Mouse (Mus musculus) MEL (cell line): ENCODE data around the gene Tpsb2.

Experiments
- CTCF ChIP-seq, 3 experiments: IDR thresholded peaks in 2 of 3; conservative IDR thresholded peaks in 1 of 3; 2 replicates each; pipeline ENCODE4 v1.5.1; 2011 to 2012; ENCODE audit warnings: low read length in 3 of 3, low read depth in 2 of 3, mild to moderate bottlenecking in 2 of 3, improper control_type of control experiment in 1 of 3, inconsistent platforms in 1 of 3, mixed read lengths in 1 of 3, moderate library complexity in 1 of 3; ENCODE audit not compliant: control insufficient read depth in 1 of 3, insufficient read depth in 1 of 3, poor library complexity in 1 of 3, severe bottlenecking in 1 of 3
- MAX ChIP-seq: IDR thresholded peaks from 2 replicates; pipeline ENCODE4 v1.6.1; 2011; ENCODE audit warnings: low read length, improper control_type of control experiment
- MYC ChIP-seq: IDR thresholded peaks from 2 replicates; pipeline ENCODE4 v1.6.1; 2011; ENCODE audit warnings: low read depth, mild to moderate bottlenecking, low read length, improper control_type of control experiment, moderate library complexity
- POLR2A ChIP-seq, 2 experiments: IDR thresholded peaks; 2 replicates each; pipeline ENCODE4 v1.6.1; 2011 to 2012; ENCODE audit warnings: low read length in 2 of 2, mild to moderate bottlenecking in 2 of 2, control low read depth in 1 of 2, improper control_type of control experiment in 1 of 2, low read depth in 1 of 2, moderate library complexity in 1 of 2; ENCODE audit not compliant: control insufficient read depth in 1 of 2, insufficient read depth in 1 of 2, poor library complexity in 1 of 2
- TCF12 ChIP-seq: IDR thresholded peaks from 2 replicates; pipeline ENCODE4 v1.6.1; 2014; ENCODE audit warnings: low read depth, mild to moderate bottlenecking, inconsistent platforms, low read length, improper control_type of control experiment, moderate library complexity

DNA sequence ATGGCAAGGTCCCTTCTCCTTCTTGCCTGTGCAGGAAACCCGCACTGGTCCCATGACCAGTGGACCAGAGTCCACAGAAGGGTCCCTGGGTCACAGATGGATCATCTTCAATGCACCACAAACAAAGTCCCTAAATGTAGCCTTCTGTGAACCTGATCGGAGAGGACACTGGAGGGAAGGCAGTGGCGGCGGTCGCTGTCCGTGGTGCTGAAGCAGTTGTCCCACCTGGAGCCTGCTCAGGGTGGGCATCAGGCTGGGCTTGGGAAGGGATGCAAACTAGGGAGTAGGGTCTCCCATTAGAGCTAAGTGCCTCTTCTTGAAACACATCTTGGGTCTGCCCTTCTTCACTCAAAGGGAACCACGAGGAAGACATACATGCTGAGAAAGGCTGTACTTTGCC, 34.3 kb downstream of the Tpsb2 start:
- TF ChIP-seq TCF12 (no peak), CTCF (IDR thresholded peaks at IDR 0.05 in 2 of 3, conservative IDR thresholded peaks at IDR 0.05 in 1 of 3; ENCODE audit: control insufficient read depth in 1 of 3, insufficient read depth in 1 of 3, low read depth in 2 of 3, low read length in 3 of 3, poor library complexity in 1 of 3, severe bottlenecking in 1 of 3) (no peak), POLR2A (IDR thresholded peaks at IDR 0.05; ENCODE audit: control insufficient read depth in 1 of 2, insufficient read depth in 1 of 2, low read depth in 1 of 2, low read length in 2 of 2, poor library complexity in 1 of 2) (no peak), MYC (no peak), MAX (no peak)
